Mouse (Mus musculus) embryo, embryonic 10 days (tissue): Measurements from ENCODE around the gene Themis.

Experiments
- DNase-seq: peaks from one replicate; pipeline ENCODE4 v3.0.0-alpha.2; 2015; ENCODE audit warnings: low spot score

Themis gene

DNA sequence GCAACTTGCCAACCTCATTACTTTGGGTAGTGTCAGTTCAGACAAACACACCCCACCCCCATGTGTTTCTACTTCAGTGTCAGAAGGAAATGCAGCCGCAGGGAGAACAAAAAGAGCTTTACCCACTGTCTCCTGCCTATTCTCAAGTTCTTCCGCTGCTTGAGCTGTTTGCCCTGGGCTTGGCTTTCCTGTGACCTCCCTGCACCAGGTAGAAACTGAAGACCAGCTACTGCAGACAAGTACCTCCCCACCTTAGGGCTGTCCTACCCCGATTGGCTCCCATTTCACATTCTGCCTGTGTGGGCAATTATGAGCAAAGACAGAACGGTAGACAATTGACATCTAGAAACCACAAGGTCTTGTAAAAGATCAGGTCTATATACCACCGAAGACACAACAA lies at the start of gene Themis:
Gene Themis (plus strand): TSS at position 100 of the 400 bp plus-strand sequence.
- DNase-seq, result no peak

DNA sequence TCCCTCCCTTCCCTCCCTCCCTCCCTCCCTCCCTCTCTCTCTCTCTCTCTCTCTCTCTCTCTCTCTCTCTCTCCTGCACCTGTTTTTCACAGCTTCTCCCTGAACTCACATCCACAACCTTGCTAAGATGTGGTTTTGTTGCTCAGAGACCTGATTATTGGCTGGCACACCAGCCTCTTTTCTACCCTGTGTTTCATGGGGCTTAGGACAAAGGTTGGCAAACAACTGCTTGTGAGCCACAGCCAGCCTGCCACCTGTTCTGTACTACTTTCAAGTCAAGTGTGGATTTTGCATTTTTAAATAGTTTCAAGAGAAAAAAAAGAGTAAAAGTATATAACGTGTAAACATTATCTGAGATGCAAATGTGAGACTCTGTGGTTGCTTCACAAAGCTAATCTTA lies 48.7 kb upstream of the Themis start:
- DNase-seq, result no peak

DNA sequence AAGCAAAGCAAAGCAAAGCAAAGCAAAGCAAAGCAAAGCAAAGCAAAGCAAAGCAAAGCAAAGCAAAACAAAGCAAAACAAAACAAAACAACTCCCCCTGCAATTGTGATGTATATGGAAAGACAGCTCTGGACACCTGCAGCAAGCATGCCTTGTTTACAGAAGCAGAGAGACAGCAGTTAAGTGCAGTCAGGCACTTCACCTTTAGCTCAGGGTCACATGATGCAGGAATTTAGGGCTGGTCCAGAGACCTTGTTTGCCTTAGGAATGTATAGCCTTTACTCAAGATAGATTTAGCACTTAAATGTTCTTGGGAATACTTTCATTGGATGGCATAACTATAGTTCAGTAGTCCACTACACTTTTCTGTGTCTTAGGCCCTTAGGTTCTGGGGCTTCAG lies 32.1 kb upstream of the Themis start:
- DNase-seq, result peak; percentile 6

DNA sequence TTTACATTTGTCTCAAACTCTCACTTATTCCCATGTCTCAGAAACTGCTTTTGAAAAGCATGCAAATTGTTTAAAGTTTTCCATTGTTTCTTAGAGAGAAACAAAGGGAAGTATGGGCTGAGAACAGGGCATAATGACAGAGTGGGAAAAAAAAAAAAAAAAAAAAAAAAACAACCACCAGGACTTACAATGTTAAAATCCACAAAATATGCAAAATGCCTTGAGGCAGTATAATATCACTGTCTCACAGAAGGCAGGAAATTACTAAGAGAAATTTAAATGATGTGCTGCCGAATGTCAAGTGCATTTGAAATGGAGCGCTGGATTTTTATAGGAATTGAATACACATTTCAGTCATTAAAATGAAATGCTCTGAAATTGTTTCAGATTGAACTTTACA lies 26.3 kb upstream of the Themis start:
- no peak for DNase-seq

DNA sequence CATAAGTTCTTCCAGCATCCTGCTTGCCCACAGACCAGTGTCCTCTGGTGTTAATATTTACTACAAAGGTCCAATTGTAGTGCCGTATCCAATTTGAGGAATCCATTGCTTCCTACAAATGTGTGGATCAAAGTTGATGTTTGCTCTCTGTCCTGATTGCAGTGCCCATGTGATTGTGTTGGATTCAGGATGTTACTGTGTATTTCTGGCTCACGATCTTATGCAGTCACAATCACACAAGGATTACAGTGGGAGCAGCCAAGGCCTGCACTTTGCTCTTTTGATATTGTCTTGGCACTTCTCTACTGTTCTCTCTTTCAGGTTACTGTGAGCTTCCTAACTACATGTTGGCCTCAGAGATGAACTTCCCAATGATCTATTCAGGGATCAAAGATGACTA lies 20.3 kb upstream of the Themis start:
- DNase-seq, result no peak

DNA sequence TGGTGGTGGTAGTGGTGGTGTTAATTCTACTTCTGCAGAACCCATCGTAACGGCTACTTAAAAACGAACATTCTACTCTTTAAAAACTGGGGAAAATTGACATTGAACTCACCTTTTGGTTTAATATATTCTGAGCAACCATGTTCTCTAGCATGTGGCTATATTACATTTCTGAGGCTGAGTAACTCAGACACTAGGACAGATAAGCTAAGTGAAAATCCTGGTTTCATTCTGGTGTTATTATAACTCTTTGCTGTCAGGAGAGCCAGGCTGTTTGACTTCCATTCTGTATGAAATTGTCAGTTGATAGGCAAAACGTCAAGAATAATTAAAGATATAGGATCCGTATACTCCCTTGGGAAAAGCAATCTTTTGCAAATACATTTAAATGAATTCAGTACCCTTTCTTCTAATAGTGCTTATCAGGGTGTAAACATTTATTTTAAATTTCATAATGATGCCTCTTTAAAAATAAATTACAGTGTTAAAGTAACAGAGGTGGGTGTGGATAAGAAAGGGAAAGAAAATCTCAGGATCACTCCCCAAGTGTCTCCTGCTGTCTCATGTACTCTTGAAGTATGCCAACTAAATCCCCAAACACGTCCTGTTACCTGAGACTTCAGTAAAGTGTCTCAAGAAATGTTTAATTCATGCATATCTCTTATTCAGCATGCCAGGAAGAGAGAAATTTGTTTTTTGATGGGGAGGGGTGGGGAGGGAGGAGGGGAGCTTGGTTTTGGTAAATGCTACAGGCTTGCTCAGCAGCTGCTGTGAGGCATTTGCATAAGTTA lies 18.9 kb upstream of the Themis start:
- DNase-seq, result no peak

DNA sequence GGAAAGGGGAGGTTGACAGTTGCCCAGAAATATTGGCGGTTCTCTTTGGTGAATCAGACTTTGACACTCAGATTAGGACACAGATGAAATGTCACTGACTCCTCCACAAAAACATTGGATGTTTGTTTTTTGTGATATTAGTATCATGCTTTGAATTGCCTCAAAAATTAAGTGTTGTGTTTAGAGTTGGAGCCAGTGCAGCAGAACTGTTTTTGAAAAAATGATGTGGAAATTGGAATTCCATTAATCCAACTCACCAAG lies 18.3 kb upstream of the Themis start:
- DNase-seq, result no peak

DNA sequence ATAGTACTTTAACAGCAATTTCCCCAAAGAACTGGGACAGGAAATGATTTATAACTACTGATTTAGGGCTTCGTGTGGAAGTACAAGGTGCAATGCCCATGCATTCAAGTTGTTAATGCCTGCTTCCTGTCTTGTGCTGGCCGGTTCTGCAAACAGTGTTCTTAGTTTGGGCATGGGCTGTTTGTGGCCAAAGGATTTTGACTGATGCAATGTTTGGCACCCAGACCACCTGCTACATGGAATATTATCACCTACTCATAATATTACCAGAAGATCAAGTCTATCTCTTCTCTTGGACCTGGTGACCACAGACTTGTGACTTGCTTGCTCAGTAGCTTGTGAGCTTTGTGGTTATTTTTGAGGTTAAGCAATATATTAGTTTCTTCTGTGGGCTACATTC lies 16.2 kb upstream of the Themis start:
- no peak for DNase-seq

DNA sequence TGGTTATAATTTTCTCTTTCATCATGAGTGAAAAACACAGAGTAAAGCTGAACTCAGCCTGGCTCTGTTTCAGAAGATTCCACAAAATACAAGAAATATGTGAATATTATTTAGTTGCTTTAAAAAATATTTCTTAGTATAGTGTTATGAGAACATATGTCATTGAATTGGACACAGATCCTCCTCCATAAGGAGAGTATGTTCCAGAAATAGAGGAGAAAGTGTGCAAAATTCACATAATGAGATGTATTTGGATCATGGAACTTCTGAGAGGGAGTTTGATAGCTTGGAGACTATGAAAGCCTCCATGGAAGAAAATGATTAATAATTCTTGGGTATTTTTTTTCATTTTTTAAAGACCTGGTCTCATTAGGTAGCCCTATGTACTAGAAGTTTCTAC lies 13.4 kb upstream of the Themis start:
- no peak for DNase-seq

DNA sequence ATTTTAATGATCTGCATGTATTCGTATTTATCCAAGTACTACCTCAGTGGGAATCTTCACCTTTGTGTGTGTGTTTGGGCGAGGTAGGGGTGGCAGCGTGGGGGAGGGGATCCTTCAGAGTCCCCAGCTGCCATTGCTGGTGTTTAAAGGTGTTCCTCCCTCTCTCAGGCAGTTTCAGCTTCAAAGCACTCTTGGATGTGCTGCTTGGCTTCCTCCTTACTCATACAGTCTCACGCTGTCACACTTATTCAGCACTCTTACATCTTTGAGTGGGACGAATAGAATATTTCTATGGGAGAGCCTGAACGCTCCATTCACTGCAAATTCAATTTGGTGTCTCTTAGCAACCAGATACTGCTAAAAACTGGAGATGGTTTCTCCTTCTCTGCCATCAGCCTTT lies 3.0 kb upstream of the Themis start:
- DNase-seq, result no peak

DNA sequence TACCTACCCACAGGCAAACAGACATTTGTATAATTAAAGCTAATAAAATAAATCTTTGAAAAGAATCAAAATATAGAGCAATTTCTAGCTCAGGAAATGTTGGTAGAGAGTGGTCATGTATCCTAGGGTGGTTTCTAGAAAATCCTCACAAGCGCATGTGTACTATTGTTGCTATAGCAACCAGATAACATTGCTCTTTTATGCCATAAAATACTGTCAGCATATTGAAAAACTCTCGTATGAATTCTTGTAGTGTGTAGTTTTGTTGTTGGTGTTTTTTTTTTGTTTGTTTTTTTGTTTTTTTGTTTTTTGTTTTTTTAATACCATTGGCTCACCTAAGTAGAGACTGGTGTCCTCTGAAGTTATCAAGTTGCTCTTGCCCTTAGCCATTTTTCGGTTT lies 5.8 kb downstream of the Themis start:
- no peak for DNase-seq

DNA sequence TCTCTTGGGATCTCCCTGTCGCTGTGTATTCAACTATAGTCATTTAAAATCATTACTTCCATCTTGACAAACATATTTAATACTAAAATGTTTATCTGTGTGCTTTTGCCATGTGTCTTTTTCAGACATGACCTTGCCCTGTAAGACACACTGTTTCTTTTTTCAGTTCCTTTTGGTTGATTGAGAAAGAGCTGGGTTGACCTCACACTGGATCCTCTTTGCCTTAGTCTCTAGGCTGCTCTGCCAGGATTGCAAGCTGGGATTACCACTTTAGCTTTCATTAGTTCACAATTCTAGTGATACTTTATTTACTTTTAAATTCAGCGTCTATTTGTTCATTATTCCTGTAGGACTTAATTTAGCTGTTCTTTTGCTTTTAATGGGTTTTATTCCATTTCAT lies 7.2 kb downstream of the Themis start:
- no peak for DNase-seq

DNA sequence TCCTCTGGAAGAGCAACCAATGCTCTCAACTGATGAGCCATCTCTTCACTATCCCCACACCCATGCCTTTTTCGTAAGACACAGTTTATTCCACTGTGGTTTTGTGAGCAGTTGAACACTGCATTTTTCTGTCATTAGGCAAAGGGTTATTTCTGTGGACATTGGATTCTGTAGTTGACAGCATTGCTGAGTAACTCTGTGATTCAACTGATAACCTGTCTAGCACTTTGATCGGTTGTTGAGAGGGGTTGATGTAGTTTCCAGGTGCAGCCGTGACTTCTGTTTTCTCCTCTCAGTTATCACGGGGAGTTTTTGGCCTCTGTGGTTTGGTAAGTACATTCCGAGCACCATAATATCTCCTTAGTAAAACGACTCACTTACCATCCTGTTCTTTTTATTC lies 26.8 kb downstream of the Themis start:
- DNase-seq, result no peak

DNA sequence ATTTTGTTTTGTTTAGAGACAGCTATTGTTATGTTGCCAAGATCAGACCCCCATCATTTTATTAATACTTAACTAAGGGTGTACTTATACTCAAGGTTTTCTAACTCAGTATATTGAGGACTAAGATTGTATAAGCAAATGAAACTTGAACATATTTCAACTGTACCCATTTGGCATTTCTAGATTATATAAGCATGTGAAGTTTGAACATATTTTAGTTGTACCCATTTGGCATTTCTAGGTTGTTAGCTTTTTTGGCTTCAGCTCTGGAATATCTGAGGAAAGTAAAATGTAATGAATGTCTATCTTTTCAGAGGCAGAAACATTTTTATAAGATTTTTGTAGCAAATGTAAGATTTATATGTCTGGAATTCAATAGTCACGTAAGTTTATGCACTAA lies 27.9 kb downstream of the Themis start:
- no peak for DNase-seq

DNA sequence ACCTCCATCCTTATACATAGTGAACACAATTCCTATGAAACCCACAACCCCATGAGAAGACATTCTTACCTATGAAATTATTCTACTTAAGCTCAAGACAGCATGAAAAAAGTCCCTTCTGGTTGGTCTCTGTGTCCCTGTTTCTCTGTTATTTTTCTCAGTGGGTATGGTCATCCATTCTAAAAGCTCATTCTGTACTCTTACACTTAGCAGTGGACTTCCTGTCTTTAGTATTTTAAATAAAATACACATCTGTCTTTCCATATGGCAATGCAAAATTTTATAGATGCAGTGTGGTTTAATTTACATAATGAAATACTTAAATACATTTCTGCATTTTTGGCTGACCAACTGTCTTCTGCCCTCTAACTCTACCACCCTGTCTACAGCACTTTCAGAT lies 30.0 kb downstream of the Themis start:
- DNase-seq, result no peak

DNA sequence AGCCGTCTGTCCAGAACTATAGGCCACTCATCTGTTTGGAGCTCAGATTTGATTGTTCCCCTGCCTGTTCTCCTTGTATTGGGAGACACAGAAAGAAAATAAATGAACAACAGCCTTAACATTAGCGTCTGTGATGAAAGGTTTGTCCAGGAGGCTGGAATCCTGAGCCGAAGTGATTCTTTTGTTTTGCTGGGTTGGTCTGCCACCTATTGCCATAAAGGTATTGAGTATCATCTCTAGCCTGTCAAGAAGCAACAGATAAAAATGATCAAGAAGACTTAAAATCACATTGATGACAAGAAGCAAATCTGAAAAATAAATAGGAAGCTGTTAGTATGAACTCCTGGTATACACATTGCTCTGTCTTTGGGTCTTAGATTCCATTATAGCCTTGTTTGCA lies 53.7 kb downstream of the Themis start:
- DNase-seq, result no peak

DNA sequence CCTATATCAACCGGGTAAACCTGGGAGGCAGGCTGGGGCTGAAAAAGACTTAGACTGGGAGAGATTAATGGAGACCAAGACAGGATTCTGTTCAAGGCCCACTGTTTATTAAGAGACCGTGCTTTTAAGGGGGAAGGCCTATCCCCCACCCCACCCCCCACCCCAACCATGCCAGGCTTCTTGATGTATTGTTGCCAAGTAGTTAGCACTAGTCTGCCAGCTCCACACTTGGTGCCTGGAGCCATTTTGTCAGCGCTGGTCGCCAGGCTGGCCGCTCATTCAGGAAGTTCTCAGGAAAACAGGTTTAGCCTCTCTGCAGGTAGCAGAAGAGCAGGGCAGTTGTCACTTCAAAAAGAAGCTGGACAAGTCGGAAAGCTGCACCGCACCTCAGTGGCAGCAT lies 55.1 kb downstream of the Themis start:
- DNase-seq, result no peak

DNA sequence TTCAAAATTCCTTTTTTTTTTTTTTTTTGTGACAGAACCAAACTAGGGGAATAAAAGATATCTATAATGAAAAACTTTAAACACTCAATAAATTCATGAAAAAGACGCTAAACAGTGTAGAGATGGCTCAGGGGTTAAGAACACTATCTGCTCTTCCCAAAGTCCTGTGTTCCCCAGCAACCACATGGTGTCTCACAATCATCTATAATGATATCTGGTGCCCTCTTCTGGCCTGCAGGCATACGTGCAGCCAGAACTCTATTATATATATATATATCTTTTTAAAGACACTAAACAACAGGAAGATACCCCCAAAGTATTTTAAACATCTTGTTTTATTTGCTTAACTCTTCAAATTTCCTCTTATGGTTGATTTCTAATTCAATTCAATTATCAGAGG lies 62.0 kb downstream of the Themis start:
- peak; percentile 69 for DNase-seq

DNA sequence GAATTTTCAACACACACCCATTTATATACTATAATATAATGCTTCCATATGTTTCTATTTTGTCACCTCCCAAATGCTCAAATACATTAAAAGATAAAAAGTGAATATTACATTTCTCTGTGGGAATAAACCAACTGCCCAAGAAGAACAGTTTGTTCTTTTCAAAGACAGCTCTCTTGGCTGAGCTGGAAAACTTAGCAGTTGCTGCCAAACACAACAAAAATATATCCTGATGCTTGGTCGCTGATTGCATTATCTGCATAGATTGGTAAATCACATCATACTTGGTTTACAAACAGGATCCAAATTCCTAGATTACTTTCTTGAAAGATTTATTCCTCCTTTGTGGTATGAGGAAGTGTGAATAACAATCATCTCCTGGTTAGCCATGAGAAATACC lies 69.8 kb downstream of the Themis start:
- no peak for DNase-seq

DNA sequence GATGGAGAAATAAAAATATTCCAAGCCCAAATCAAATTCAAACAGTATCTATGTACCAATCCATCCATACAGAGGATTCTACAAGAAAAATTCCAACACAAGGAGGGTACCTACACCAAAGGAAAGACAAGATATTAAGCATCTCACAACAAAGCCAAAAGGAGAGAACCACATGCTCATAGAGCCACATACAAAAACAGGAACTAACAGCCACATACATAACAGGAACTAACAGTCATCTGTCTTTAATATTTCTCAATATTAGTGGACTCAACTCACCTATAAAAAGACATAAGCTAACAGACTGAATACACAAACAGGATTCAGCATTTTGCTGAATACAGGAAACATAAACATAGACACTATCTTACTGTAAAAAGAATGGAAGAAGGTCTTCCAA lies 78.3 kb downstream of the Themis start:
- no peak for DNase-seq

DNA sequence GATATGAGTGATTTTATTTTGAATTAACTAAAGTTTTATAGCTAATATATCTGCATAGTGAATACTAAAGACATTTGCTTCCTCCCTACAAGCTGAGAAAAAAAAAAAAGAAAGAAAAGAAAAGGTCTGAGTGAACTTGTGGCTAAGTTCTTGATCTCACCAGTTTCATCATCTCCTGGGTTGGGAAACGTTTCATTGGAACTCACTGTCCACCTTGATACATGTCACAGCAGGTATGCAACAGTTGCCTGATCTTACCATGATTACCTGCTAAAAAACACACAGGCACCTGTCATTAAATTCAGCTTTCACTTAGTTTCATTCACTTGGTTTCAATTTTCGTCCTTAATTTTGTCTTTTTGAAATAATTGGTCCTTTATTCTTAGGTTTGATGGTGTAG lies 85.2 kb downstream of the Themis start:
- DNase-seq, result no peak

DNA sequence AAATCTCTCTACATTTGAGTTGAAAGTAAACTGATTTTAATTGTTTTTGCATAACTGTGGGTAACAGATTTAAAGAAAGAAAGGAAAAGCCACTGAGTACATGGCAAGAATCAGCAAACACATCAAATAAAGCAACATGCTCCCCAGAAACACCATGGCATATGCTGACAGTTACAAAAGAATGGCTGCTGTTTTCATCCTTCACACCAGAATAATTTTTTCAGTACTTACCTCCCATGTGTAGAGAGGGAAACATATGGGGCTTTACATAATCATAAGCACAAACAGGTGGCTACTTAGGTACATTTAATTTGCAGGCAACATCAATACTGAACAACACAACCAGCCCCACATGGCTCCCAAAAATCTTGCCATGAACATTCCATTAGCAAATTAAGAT lies 86.8 kb downstream of the Themis start:
- no peak for DNase-seq

DNA sequence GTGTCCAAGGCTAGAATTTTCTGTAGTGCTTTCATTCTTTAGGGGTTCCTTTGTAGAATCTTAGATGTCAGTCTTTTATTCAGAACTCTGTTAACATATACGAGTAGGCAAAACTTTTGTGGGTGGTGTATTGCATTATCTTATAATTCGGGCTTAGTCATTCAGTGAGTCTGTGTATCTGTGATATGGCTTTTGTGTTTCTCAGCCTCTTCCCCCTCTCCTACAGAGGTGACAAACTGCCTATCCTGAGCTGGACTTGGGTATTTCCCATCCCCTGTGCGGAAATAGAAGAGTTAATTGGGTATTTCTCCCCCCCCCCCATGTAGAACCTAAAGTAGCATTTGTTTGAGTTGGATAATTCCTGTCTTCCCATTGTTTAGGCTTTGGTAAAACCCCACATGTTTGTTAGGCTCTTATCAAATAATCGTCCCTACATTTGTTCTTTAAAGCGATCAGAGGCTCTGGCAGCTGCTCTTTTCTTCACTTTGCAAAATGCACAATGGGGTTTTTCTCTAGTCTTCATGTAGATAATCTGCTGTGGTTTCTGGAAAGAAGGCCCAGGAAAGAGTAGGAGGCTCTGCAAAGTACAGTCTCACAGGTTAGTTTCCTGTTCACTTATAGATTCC lies 108.7 kb downstream of the Themis start:
- no peak for DNase-seq

DNA sequence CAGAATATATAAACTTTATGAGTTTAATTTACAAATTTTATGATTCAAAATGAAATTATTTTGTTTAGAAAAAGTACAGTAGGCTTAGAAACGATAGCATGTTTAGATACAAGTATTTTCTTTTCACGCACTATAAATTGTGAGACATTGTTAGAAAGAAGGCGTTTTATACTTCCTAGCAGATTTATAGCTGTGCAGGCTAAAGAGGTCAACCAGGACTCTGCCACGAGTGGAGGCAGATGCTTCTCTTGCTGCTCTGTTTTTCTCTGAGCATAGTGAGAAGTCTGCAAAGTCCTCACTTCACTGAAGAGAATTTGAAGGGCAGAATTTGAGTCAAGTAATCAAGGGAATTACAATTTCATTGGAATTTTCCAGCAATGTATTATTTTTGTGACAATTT lies 131.3 kb downstream of the Themis start:
- DNase-seq, result no peak
